Mouse (Mus musculus): Measurements from ENCODE around the gene Smdt1.

DNA sequence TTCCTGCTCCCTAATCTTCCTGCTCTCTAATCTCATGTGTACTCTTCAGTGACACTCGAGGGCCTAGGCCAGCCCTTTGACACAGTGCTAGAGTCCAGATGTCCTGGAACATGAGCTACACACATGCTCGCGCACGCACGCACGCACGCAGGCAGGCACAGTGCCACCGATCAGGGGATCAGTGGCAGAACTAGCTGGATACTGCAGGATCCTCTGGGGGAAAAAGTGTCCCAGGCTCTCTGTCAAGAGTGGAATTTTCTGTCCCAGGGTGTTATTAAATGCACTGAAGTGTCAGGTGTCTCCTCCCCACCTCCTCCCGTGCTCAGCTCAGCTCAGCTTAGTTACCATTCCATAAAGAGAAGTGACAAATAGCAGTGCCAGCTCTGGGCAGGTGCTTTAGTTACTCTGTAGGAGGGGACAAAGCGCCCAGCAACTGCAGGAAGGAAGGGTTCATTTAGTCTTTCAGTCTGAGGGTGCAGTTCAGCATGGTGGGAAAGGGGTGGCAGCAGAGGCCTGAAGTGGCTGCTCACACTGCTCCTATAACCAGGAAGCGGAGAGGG is 22.8 kb downstream of the Smdt1 start:
- TF ChIP-seq CTCF (IDR thresholded peaks at IDR 0.05; ENCODE audit: low read depth) (peak; percentile 74), EP300 (optimal IDR thresholded peaks at IDR 0.05) (no peak)
